Mouse (Mus musculus) embryonic fibroblast, embryonic 13.5 days (primary cell): Measurements from ENCODE around the gene Ankrd33. TPM values are rescaled to one million over a fixed set of nuclear protein-coding genes. Genes with fewer than 3 reads are reported as not detected.

ENCODE experiments used
- H3K27ac ChIP-seq: 2 replicates; pipeline ENCODE4 v1.5.1; 2012; ENCODE audit warnings: low read length, control low read depth, inconsistent platforms; ENCODE audit not compliant: insufficient read depth
- H3K4me1 ChIP-seq: 2 replicates; pipeline ENCODE4 v1.6.1; 2011; ENCODE audit warnings: low read length; ENCODE audit not compliant: control insufficient read depth, insufficient read depth
- H3K4me3 ChIP-seq: 2 replicates; pipeline ENCODE4 v1.5.1; 2011; ENCODE audit warnings: mild to moderate bottlenecking, control low read depth, low read length; ENCODE audit not compliant: insufficient read depth
- CTCF ChIP-seq: IDR thresholded peaks from 2 replicates; pipeline ENCODE4 v1.5.1; 2011; ENCODE audit warnings: mild to moderate bottlenecking, control low read depth, low read length, moderate library complexity, borderline replicate concordance; ENCODE audit not compliant: insufficient read depth
- POLR2A ChIP-seq: IDR thresholded peaks from 2 replicates; pipeline ENCODE4 v1.6.1; 2011; ENCODE audit warnings: low read depth, mild to moderate bottlenecking, control low read depth, low read length, moderate library complexity
- polyA plus RNA-seq: library from polyadenylated mRNA; stranded (reverse); fragments of >200 nt; gene quantifications from 2 replicates; pipeline ENCODE4 v1.2.4, GENCODE M21; 2011; ENCODE audit warnings: low read depth; ENCODE audit not compliant: missing spikeins, insufficient read length

Gene Ankrd33
- polyA plus RNA-seq, 1 experiment: not detected

GRCm38 (mm10) chr15:101144779-101145178, 29.2 kb downstream of the Ankrd33 start:
- Histone ChIP-seq H3K4me3 (no peak overlapping the region), H3K27ac (no peak overlapping the region), H3K4me1 (peaks cover 9% of the 10 kb centered on the region; the same call in 1 of the 2 replicates)
- TF ChIP-seq CTCF: no peak
- TF ChIP-seq POLR2A: no peak

DNA sequence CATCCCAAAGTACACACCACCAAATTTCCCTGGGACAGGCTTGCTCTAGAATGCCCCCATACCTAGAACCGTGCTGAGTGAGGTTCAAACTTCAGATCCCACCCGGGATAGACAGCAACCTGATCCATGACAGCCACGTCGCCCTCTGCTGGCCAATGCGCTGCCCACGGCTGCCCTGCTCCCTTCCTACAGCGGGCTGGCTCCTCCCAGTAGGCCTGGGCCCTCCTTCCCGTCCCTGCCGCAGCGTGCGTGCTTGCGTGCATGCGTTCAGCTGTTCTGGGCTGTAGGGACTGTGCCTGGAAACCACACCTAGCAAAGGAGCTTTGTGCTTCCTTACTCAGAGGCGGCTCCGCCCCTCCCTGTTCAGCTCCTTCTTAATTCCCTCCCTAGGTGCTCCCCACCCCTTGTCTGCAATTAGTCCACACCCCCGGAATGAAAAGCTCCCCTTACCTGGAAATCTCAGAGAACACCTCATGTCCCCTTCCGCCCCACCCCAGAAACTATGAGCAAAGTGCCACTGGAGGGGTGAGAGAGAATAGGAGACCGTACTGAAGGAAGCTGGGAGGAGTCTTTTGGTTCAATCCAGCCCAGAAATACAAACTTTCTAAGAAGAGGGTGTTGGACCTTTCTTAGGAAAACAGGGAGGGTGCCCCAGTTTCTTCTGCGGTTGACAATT, 30.0 kb downstream of the Ankrd33 start:
- Histone ChIP-seq H3K4me3 (no peak overlapping the region), H3K4me1 (peaks cover 9% of the 10 kb centered on the region; the same call in 1 of the 2 replicates), H3K27ac (no peak overlapping the region)
- TF ChIP-seq POLR2A (peak; percentile 87), CTCF (peak; percentile 99)

DNA sequence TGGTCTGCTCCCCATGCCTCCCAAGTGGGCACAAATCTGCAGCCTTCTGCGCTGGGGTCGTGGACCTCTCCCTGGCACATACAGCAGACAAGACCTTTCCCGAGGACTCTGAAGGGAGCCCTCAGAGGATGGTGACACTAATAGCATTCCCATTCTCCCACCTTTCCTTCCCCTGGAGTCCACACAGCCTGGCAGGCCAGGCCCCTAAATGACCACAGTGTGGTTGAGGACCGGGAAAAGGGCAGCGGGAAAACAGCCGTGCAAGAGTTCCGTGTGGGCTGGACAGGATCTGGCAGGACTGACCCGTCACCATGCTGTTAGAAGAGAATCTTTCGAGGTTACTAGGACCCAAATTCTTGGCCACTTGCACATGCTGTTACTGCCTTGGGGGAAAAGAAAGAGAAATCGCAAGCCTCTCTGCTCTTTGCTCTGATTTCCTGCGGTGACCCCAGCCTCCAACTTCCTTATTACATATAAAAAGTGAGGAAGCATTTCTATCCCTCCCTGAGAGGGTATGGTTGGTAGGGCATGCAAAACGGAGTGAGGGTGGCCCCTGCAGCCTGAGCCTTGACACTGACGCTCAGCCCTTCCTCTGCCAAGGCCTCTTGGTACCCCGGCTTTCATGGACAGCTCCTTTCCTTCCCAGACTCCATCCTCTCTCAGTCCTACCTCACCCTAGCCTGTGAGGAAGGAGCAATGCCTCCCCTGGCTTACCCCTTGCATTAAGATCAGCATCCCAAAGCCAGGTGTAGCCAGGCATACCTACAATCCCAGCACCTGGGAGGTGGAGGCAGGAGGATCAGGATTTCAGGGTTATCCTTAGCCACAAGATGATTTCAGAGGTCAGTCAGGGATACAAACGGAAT, 30.8 kb downstream of the Ankrd33 start:
- Histone ChIP-seq H3K4me3 (no peak overlapping the region), H3K27ac (no peak overlapping the region), H3K4me1 (peaks cover 5% of the 10 kb centered on the region; the same call in 1 of the 2 replicates)
- TF ChIP-seq POLR2A (no peak), CTCF (no peak)

DNA sequence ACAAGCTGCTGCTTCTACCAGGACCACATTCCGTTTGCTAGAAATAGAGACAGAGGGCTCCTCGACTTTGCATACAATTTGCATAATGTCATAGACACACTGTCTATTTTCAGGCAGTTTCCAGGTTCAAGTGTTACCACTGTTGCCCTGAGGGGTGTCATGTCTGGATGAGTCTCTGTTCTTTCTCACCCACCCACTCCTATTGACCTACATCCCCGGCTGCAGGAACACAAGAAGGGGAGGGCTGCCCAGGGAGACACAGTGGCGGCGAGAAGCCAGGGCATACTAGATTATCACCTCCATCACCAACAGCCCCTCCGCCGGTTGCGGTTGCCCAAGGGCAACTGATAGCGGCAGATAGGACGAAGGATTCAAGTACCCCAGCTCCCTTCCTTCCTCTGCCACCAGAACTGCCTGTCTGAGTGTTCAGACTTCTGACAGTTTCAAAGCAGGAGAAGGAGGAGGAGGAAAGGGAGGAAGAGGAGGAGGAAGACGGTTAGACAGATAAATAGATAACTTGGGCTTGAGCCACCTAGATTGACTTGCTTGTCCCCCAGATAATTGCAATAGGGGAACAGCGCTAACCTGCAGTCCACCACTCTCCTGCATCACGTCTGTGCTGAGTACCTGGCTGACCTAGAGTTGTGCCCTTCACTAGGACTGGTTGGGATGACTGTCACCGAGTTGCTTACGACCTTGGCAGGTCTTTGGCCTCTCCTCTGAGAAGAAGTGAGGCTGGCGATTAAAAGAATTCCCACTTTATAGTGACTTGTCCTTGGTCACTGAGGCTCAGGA, 31.8 kb downstream of the Ankrd33 start:
- Histone ChIP-seq H3K27ac (no peak overlapping the region), H3K4me3 (no peak overlapping the region), H3K4me1 (peaks cover 5% of the 10 kb centered on the region; the same call in 1 of the 2 replicates)
- TF ChIP-seq POLR2A (no peak), CTCF (no peak)

DNA sequence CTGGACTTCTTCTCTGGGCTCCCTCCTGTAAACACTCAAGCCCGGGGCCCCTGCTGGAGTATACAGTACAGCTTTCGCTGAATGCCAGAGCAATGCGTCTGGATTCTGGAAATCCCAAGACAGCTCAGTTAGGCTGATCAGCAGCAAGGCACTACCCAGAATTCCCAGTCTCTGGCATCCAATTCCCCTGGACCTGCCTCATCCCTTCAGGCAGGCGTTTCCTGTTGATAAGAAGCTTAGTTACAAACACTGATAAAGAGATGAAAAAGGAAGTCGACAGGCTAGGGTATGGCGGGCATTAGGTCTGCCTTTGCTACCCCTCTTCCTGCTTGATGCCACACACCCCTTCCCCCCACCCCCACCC, 32.3 kb downstream of the Ankrd33 start:
- H3K4me3 ChIP-seq: no peak overlapping the region
- peaks cover 5% of the 10 kb centered on the region; the same call in 1 of the 2 replicates for H3K4me1 ChIP-seq
- no peak for TF ChIP-seq CTCF
- TF ChIP-seq POLR2A: no peak
- no peak overlapping the region for H3K27ac ChIP-seq

- TF ChIP-seq POLR2A: no peak
- no peak for TF ChIP-seq CTCF
- no peak overlapping the region for H3K27ac ChIP-seq
- H3K4me1 ChIP-seq: no peaks in the 10 kb centered on the region
- H3K4me3 ChIP-seq: no peak overlapping the region
Measured at GRCm38 (mm10) chr15:101148604-101149003, 33.0 kb downstream of the Ankrd33 start.

DNA sequence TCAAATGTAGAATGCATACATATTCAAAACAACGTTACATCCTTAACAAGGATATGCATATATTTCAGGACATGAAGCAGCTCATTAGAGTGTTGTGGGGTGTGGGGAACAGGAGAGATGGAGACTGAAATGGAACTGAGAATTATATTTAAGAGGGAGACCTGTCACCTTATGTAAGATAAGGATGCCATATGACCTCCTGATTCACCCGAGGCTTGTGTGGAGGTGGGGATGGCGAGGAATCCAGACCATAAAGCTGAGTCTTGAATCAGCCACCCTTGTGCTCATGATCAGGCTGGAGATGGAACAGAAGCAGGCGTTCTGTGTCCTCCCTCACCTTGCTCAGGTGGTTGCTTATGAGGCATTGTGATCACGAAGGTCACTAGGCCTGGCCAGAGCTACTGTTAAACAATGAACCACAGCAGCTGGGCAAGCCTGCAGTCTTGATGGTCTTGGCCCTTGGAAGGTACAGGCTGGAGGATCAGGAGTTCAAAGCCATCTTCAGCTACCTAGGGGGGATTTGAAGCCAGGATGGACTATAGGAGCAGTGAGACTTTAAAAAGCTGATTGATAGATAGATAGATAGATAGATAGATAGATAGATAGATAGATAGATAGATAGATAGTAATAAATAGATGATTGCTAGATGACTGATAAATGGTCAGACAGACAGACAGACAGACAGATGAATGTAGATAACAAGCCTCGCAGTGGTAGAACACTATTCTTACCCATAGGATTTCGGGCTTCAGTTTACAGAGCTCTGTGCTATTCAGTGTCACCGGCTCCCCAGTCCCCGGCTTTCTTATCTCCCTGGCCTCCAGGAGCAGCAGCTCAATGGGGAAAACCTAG, 36.1 kb downstream of the Ankrd33 start:
- no peak overlapping the region for H3K27ac ChIP-seq
- TF ChIP-seq CTCF (no peak), POLR2A (no peak)
- no peaks in the 10 kb centered on the region for H3K4me1 ChIP-seq
- H3K4me3 ChIP-seq: no peak overlapping the region

GRCm38 (mm10) chr15:101154700-101155616, 39.4 kb downstream of the Ankrd33 start:
- no peak overlapping the region for H3K4me3 ChIP-seq
- TF ChIP-seq CTCF: no peak
- TF ChIP-seq POLR2A: no peak
- H3K27ac ChIP-seq: no peak overlapping the region
- H3K4me1 ChIP-seq: no peaks in the 10 kb centered on the region

DNA sequence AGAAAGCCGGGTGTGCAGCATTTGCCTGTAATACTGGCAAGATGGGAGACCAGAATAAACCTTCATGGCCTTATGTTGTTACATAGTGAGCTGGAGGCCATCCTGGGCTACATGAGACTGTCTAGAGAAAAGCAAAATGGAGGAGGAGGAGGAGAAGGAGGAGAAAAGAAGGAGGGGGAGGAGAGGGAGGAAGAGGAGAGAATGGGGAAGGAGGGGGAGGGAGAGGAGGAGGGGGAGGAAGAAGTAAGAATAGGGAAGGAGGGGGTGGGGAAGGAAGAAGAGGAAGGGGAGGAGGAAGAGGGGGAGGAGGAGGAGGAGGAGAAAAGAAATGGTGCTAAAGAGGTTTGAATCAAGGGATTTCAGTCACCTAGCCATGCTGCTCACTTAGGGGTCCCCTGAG, 44.6 kb downstream of the Ankrd33 start:
- Histone ChIP-seq H3K4me1 (peaks cover 4% of the 10 kb centered on the region; the same call in 1 of the 2 replicates), H3K27ac (no peak overlapping the region), H3K4me3 (no peak overlapping the region)
- TF ChIP-seq CTCF (no peak), POLR2A (no peak)
